Mouse (Mus musculus) regulatory T cell (primary cell): ENCODE data around the gene C7.

ENCODE experiments used
- in situ Hi-C: fragments of 300-600 bp; cut with MboI, MseI; formaldehyde crosslinking; loops from one replicate; pipeline ENCODE4 v1.15.1; 2025; ENCODE audit warnings: high pct_unique_total_duplicates

Gene C7

GRCm38 (mm10) chr15:5003503-5004196, 59.9 kb downstream of the C7 start:
- in situ Hi-C loops, result loop anchor here (5.0 kb wide), 1 partner anchor 51 kb away; no protein-coding TSS in a partner anchor

DNA sequence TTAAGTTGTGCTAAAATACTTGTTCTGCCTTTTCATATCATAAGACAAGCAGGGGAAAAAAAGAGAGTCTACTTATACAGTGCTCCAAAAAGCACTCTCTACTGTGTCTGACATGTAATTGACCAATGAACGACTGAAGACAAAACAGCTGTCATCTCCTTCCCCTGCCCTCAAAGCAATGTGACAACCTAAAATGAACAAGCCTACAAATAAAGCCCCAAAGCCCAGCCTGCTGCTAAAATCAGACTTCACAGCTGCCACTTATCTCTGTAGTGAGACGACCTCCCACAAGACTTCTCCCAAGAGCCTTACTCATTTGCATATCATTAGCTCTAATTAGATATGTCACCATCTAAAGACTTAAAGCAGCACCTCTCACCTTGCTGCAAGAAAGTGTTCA, 60.6 kb downstream of the C7 start:
- in situ Hi-C loops, result loop anchor here (5.0 kb wide), 1 partner anchor 51 kb away; no protein-coding TSS in a partner anchor

- in situ Hi-C loops, result no loop called here
Observed at GRCm38 (mm10) chr15:4973355-4973754, 90.2 kb downstream of the C7 start.
